Mouse (Mus musculus) liver, embryonic 13.5 days (tissue): Measurements from ENCODE around the gene Rarb. TPM values are rescaled to one million over a fixed set of nuclear protein-coding genes. Genes with fewer than 3 reads are reported as not detected.

Source experiments
- ATAC-seq: fragments of 200-750 bp; cut with Nextera tagmentation; 2 replicates; pipeline ENCODE4 v1.8.0; 2017; ENCODE audit warnings: low read depth, mild to moderate bottlenecking, moderate number of reproducible peaks, moderate library complexity
- DNase-seq: peaks from one replicate; pipeline ENCODE4 v3.0.0; 2022
- H3K27ac ChIP-seq: fragments of 300-500 bp; sonication (generic); 2 replicates; pipeline ENCODE4 v1.5.1; 2015; ENCODE audit warnings: moderate library complexity, mild to moderate bottlenecking, inconsistent platforms
- H3K27me3 ChIP-seq: fragments of 300-500 bp; sonication (generic); 2 replicates; pipeline ENCODE4 v1.6.1; 2015; ENCODE audit warnings: mild to moderate bottlenecking, inconsistent platforms
- H3K36me3 ChIP-seq: fragments of 300-500 bp; sonication (generic); 2 replicates; pipeline ENCODE4 v1.6.1; 2015; ENCODE audit warnings: mild to moderate bottlenecking, inconsistent platforms
- H3K4me1 ChIP-seq: fragments of 300-500 bp; sonication (generic); replicated peaks from 2 replicates; pipeline ENCODE4 v1.6.1; 2015; ENCODE audit warnings: inconsistent platforms
- H3K4me2 ChIP-seq: fragments of 300-500 bp; sonication (generic); 2 replicates; pipeline ENCODE4 v1.6.1; 2015; ENCODE audit warnings: inconsistent platforms, mild to moderate bottlenecking, moderate library complexity
- H3K4me3 ChIP-seq: fragments of 300-500 bp; sonication (generic); replicated peaks from 2 replicates; pipeline ENCODE4 v1.5.1; 2015; ENCODE audit warnings: mild to moderate bottlenecking, inconsistent platforms
- H3K9ac ChIP-seq: fragments of 300-500 bp; sonication (generic); 2 replicates; pipeline ENCODE4 v1.6.1; 2015; ENCODE audit warnings: mild to moderate bottlenecking, inconsistent platforms
- H3K9me3 ChIP-seq: fragments of 300-500 bp; sonication (generic); replicated peaks from 2 replicates; pipeline ENCODE4 v1.6.1; 2016; ENCODE audit warnings: inconsistent platforms
- WGBS: fragments of 180-500 bp; shearing (Covaris S2); methylation state at CpG from one replicate; pipeline ENCODE4 v1.1.7; 2015; ENCODE audit not compliant: insufficient replicate concordance; 5-methylcytosine and 5-hydroxymethylcytosine counted together
- polyA plus RNA-seq: library from polyadenylated mRNA; unstranded; fragments of >200 nt; fragmentation: Nextera tagmentation; extraction: Ambion mirVana; gene quantifications from 2 replicates; pipeline ENCODE4 v1.2.1, GENCODE M21; 2015

Rarb gene
- 2.4 and 3.0 TPM in 2 replicates for polyA plus RNA-seq

GRCm38 (mm10) chr14:16818602-16819250 is at the start of gene Rarb:
Gene Rarb (minus strand): TSS chr14:16819156.
- H3K9ac ChIP-seq, result no peak within 1 kb of the TSS
- H3K27ac ChIP-seq, result no peak within 1 kb of the TSS
- H3K4me3 ChIP-seq, result no peak within 1 kb of the TSS
- ATAC-seq (no peak), DNase-seq (no peak)
- no peaks in the 10 kb centered on the region for H3K9me3 ChIP-seq
- H3K4me1 ChIP-seq, result no peaks in the 10 kb centered on the region
- H3K36me3 ChIP-seq, result no peaks in the 10 kb centered on the region
- no peak within 1 kb of the TSS for H3K4me2 ChIP-seq
- WGBS, result 72% methylated on average over 4 of the region's 4 CpGs
- no peaks in the 10 kb centered on the region for H3K27me3 ChIP-seq

GRCm38 (mm10) chr14:16842036-16842435 is 23.1 kb upstream of the Rarb start:
- Histone ChIP-seq H3K36me3 (no peaks in the 10 kb centered on the region), H3K27me3 (no peaks in the 10 kb centered on the region), H3K4me2 (no peak overlapping the region), H3K9me3 (no peaks in the 10 kb centered on the region), H3K4me1 (no peaks in the 10 kb centered on the region), H3K9ac (no peak overlapping the region), H3K27ac (no peak overlapping the region), H3K4me3 (no peak overlapping the region)
- no peak for ATAC-seq
- 55% methylated on average over 3 of the region's 3 CpGs for WGBS
- DNase-seq, result no peak

GRCm38 (mm10) chr14:16841597-16841989 is 22.6 kb upstream of the Rarb start:
- Histone ChIP-seq H3K36me3 (no peaks in the 10 kb centered on the region), H3K27me3 (no peaks in the 10 kb centered on the region), H3K4me3 (no peak overlapping the region), H3K4me1 (no peaks in the 10 kb centered on the region), H3K9ac (no peak overlapping the region), H3K9me3 (no peaks in the 10 kb centered on the region), H3K27ac (no peak overlapping the region), H3K4me2 (no peak overlapping the region)
- no peak for ATAC-seq
- DNase-seq, result no peak
- 74% methylated on average over 6 of the region's 6 CpGs for WGBS

- no peak overlapping the region for H3K4me3 ChIP-seq
- no peaks in the 10 kb centered on the region for H3K9me3 ChIP-seq
- ATAC-seq, result no peak
- H3K4me1 ChIP-seq, result no peaks in the 10 kb centered on the region
- no peak for DNase-seq
- no peaks in the 10 kb centered on the region for H3K36me3 ChIP-seq
- no peak overlapping the region for H3K4me2 ChIP-seq
- WGBS, result 52% methylated on average over 8 of the region's 8 CpGs
- H3K9ac ChIP-seq, result no peak overlapping the region
- no peak overlapping the region for H3K27ac ChIP-seq
- no peaks in the 10 kb centered on the region for H3K27me3 ChIP-seq
These were observed 22.1 kb upstream of the Rarb start for GRCm38 (mm10) chr14:16840951-16841596.

GRCm38 (mm10) chr14:16840135-16840534 is 21.2 kb upstream of the Rarb start:
- H3K4me3 ChIP-seq, result no peak overlapping the region
- H3K9me3 ChIP-seq, result no peaks in the 10 kb centered on the region
- no peak overlapping the region for H3K4me2 ChIP-seq
- H3K27me3 ChIP-seq, result no peaks in the 10 kb centered on the region
- ATAC-seq (no peak), DNase-seq (no peak)
- no peaks in the 10 kb centered on the region for H3K36me3 ChIP-seq
- no peak overlapping the region for H3K27ac ChIP-seq
- no peaks in the 10 kb centered on the region for H3K4me1 ChIP-seq
- WGBS, result 83% methylated on average over 2 of the region's 2 CpGs
- no peak overlapping the region for H3K9ac ChIP-seq

GRCm38 (mm10) chr14:16815096-16815741 is 3.7 kb downstream of the Rarb start:
- Histone ChIP-seq H3K9me3 (no peaks in the 10 kb centered on the region), H3K4me3 (no peak overlapping the region), H3K4me2 (no peak overlapping the region), H3K9ac (no peak overlapping the region), H3K27me3 (no peaks in the 10 kb centered on the region), H3K27ac (no peak overlapping the region), H3K36me3 (no peaks in the 10 kb centered on the region), H3K4me1 (no peaks in the 10 kb centered on the region)
- ATAC-seq (no peak), DNase-seq (no peak)
- WGBS, result 61% methylated on average over 1 of the region's 1 CpGs

- ATAC-seq, result no peak
- Histone ChIP-seq H3K9me3 (no peaks in the 10 kb centered on the region), H3K36me3 (no peaks in the 10 kb centered on the region), H3K4me2 (no peak overlapping the region), H3K4me3 (no peak overlapping the region), H3K27ac (0 out of 2 replicates have a peak overlapping the region, but pooled peaks have one; percentile 29), H3K9ac (no peak overlapping the region), H3K27me3 (no peaks in the 10 kb centered on the region), H3K4me1 (no peaks in the 10 kb centered on the region)
- 23% methylated on average over 3 of the region's 3 CpGs for WGBS
- DNase-seq, result no peak
These were observed 12.8 kb downstream of the Rarb start for GRCm38 (mm10) chr14:16806155-16806554.

- no peak overlapping the region for H3K4me3 ChIP-seq
- no peak for DNase-seq
- H3K9me3 ChIP-seq, result no peaks in the 10 kb centered on the region
- H3K27me3 ChIP-seq, result no peaks in the 10 kb centered on the region
- 57% methylated on average over 1 of the region's 1 CpGs for WGBS
- ATAC-seq, result no peak
- no peaks in the 10 kb centered on the region for H3K4me1 ChIP-seq
- no peak overlapping the region for H3K9ac ChIP-seq
- H3K27ac ChIP-seq, result no peak overlapping the region
- no peaks in the 10 kb centered on the region for H3K36me3 ChIP-seq
- no peak overlapping the region for H3K4me2 ChIP-seq
These were observed 28.8 kb downstream of the Rarb start for GRCm38 (mm10) chr14:16790161-16790560.

GRCm38 (mm10) chr14:16781942-16782541 is 36.9 kb downstream of the Rarb start:
- no peak for DNase-seq
- no peaks in the 10 kb centered on the region for H3K4me1 ChIP-seq
- no peak overlapping the region for H3K27ac ChIP-seq
- H3K27me3 ChIP-seq, result no peaks in the 10 kb centered on the region
- H3K9ac ChIP-seq, result no peak overlapping the region
- H3K4me2 ChIP-seq, result no peak overlapping the region
- no peaks in the 10 kb centered on the region for H3K9me3 ChIP-seq
- no peaks in the 10 kb centered on the region for H3K36me3 ChIP-seq
- WGBS, result 64% methylated on average over 5 of the region's 5 CpGs
- ATAC-seq, result no peak
- H3K4me3 ChIP-seq, result no peak overlapping the region

GRCm38 (mm10) chr14:16776723-16777381 is 42.1 kb downstream of the Rarb start:
- no peak overlapping the region for H3K4me3 ChIP-seq
- DNase-seq (no peak), ATAC-seq (no peak)
- H3K9ac ChIP-seq, result no peak overlapping the region
- H3K36me3 ChIP-seq, result no peaks in the 10 kb centered on the region
- H3K27ac ChIP-seq, result no peak overlapping the region
- WGBS, result 57% methylated on average over 2 of the region's 2 CpGs
- no peak overlapping the region for H3K4me2 ChIP-seq
- no peaks in the 10 kb centered on the region for H3K9me3 ChIP-seq
- H3K27me3 ChIP-seq, result no peaks in the 10 kb centered on the region
- no peaks in the 10 kb centered on the region for H3K4me1 ChIP-seq

GRCm38 (mm10) chr14:16772927-16773326 is 46.0 kb downstream of the Rarb start:
- no peak overlapping the region for H3K4me3 ChIP-seq
- H3K9me3 ChIP-seq, result no peaks in the 10 kb centered on the region
- ATAC-seq (no peak), DNase-seq (no peak)
- no peaks in the 10 kb centered on the region for H3K4me1 ChIP-seq
- H3K4me2 ChIP-seq, result no peak overlapping the region
- no peak overlapping the region for H3K27ac ChIP-seq
- no peaks in the 10 kb centered on the region for H3K36me3 ChIP-seq
- H3K9ac ChIP-seq, result no peak overlapping the region
- no peaks in the 10 kb centered on the region for H3K27me3 ChIP-seq
- 44% methylated on average over 3 of the region's 3 CpGs for WGBS
